Mouse (Mus musculus) intestine, embryonic 14.5 days (tissue): ENCODE data around the gene Hspd1. TPM values are rescaled to one million over a fixed set of nuclear protein-coding genes. Genes with fewer than 3 reads are reported as not detected.

Experiments used
- ATAC-seq: fragments of 200-750 bp; cut with Nextera tagmentation; replicated peaks from 2 replicates; pipeline ENCODE4 v1.8.0; 2017; ENCODE audit warnings: low read depth, moderate number of reproducible peaks, moderate TSS enrichment, moderate library complexity; ENCODE audit not compliant: low FRiP score, low TSS enrichment
- DNase-seq: peaks from one replicate; pipeline ENCODE4 v3.0.0-alpha.2; 2018; ENCODE audit warnings: low spot score
- H3K27ac ChIP-seq: fragments of 300-500 bp; sonication (generic); 2 replicates; pipeline ENCODE4 v1.5.1; 2014; ENCODE audit warnings: low read depth, mild to moderate bottlenecking, control low read depth
- H3K27me3 ChIP-seq: fragments of 300-500 bp; sonication (generic); replicated peaks from 2 replicates; pipeline ENCODE4 v1.6.1; 2014; ENCODE audit warnings: low read length, control low read depth; ENCODE audit not compliant: control insufficient read depth, insufficient read depth
- H3K36me3 ChIP-seq: fragments of 300-500 bp; sonication (generic); 2 replicates; pipeline ENCODE4 v1.6.1; 2014; ENCODE audit warnings: low read length, control low read depth; ENCODE audit not compliant: control insufficient read depth, insufficient read depth
- H3K4me1 ChIP-seq: fragments of 300-500 bp; sonication (generic); replicated peaks from 2 replicates; pipeline ENCODE4 v1.6.1; 2014; ENCODE audit warnings: low read length, control low read depth, mixed read lengths; ENCODE audit not compliant: control insufficient read depth, insufficient read depth
- H3K4me2 ChIP-seq: fragments of 300-500 bp; sonication (generic); 2 replicates; pipeline ENCODE4 v1.6.1; 2014; ENCODE audit warnings: low read length
- H3K4me3 ChIP-seq: fragments of 300-500 bp; sonication (generic); 2 replicates; pipeline ENCODE4 v1.5.1; 2014; ENCODE audit warnings: low read depth, low read length, control low read depth, mixed read lengths
- H3K9ac ChIP-seq: fragments of 300-500 bp; sonication (generic); 2 replicates; pipeline ENCODE4 v1.6.1; 2014; ENCODE audit warnings: mild to moderate bottlenecking, low read length
- H3K9me3 ChIP-seq: fragments of 300-500 bp; sonication (generic); 2 replicates; pipeline ENCODE4 v1.6.1; 2016; ENCODE audit warnings: low read length, control low read depth; ENCODE audit not compliant: control insufficient read depth
- WGBS: fragments of 180-500 bp; shearing (Covaris S2); extraction: QIAGEN DNeasy Blood & Tissue Kit; methylation state at CpG from one replicate; pipeline ENCODE4 v1.1.7; 2014; 5-methylcytosine and 5-hydroxymethylcytosine counted together
- polyA plus RNA-seq: library from polyadenylated mRNA; unstranded; fragments of >200 nt; fragmentation: Nextera tagmentation; extraction: Ambion mirVana; gene quantifications from 2 replicates; pipeline ENCODE4 v1.2.1, GENCODE M21; 2014

Hspd1 gene
- polyA plus RNA-seq, 1 experiment from 2014 or later: 509 TPM

GRCm38 (mm10) chr1:55041691-55042090 is 46.4 kb downstream of the Hspd1 start:
- Histone ChIP-seq H3K4me2 (no peak overlapping the region), H3K4me3 (no peak overlapping the region), H3K27ac (no peak overlapping the region), H3K4me1 (no peaks in the 10 kb centered on the region), H3K9me3 (peaks cover 7% of the 10 kb centered on the region; the same call in 1 of the 2 replicates), H3K9ac (no peak overlapping the region), H3K36me3 (no peaks in the 10 kb centered on the region), H3K27me3 (no peaks in the 10 kb centered on the region)
- DNase-seq (no peak), ATAC-seq (no peak)
- 81% methylated on average over 4 of the region's 4 CpGs for WGBS

DNA sequence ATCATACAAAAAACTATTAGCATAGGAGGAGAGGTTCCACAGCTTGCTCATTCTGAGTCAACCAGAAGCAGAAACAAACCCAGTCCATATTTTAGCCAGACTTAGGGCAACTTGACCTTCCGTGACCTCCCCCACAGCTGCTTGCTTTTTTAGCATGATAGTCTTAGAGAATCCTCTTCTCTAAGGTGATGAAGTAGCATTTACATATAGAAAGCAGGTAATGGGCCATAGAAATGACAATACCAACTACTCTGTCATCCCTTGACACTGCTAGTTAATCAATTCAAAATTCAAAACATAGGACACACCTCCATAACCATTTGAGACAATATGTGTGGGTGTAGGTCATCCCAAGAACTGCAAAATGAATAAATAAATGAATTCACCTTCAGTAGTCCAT is 48.1 kb downstream of the Hspd1 start:
- 92% methylated on average over 1 of the region's 1 CpGs for whole genome bisulfite sequencing
- no peak overlapping the region for H3K27ac ChIP-seq
- no peaks in the 10 kb centered on the region for H3K4me1 ChIP-seq
- ATAC-seq (no peak), DNase-seq (no peak)
- H3K9me3 ChIP-seq: peaks cover 7% of the 10 kb centered on the region; the same call in 1 of the 2 replicates
- H3K9ac ChIP-seq: no peak overlapping the region
- H3K4me3 ChIP-seq: no peak overlapping the region
- H3K36me3 ChIP-seq: no peaks in the 10 kb centered on the region
- no peaks in the 10 kb centered on the region for H3K27me3 ChIP-seq
- no peak overlapping the region for H3K4me2 ChIP-seq

- H3K9me3 ChIP-seq: no peaks in the 10 kb centered on the region
- no peak overlapping the region for H3K4me3 ChIP-seq
- H3K27me3 ChIP-seq: no peaks in the 10 kb centered on the region
- DNase-seq: no peak
- H3K4me1 ChIP-seq: no peaks in the 10 kb centered on the region
- H3K27ac ChIP-seq: no peak overlapping the region
- no peaks in the 10 kb centered on the region for H3K36me3 ChIP-seq
- H3K4me2 ChIP-seq: no peak overlapping the region
- H3K9ac ChIP-seq: no peak overlapping the region
- no peak for ATAC-seq
Measured at GRCm38 (mm10) chr1:55031026-55031779, 56.8 kb downstream of the Hspd1 start.

DNA sequence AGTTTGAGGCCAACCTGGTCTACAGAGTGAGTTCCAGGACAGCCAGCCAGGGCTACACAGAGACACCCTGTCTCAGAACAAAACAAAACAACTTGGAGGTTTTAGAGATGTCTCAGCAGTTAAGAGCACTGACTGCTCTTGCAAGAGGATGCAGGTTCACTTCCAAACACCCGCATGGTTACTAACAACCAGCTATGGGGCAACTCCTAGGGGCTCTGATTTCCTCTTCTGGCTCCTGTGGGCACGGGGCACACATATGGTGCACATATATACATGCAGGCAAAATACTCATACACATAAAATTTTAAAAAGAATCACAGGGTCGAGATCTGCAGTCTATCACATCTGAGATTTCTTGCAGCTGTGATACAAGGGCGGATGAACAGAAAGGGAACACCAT is 58.6 kb downstream of the Hspd1 start:
- Histone ChIP-seq H3K4me1 (peaks cover 6% of the 10 kb centered on the region; the same call in 1 of the 2 replicates), H3K4me2 (no peak overlapping the region), H3K27ac (no peak overlapping the region), H3K36me3 (peaks cover 6% of the 10 kb centered on the region; the same call in 1 of the 2 replicates), H3K27me3 (no peaks in the 10 kb centered on the region), H3K9me3 (no peaks in the 10 kb centered on the region), H3K4me3 (no peak overlapping the region), H3K9ac (no peak overlapping the region)
- DNase-seq (peak; percentile 45), ATAC-seq (no peak)
- WGBS: 70% methylated on average over 4 of the region's 4 CpGs

GRCm38 (mm10) chr1:55028512-55029249 is 59.4 kb downstream of the Hspd1 start:
- Histone ChIP-seq H3K9me3 (no peaks in the 10 kb centered on the region), H3K4me3 (no peak overlapping the region), H3K27ac (no peak overlapping the region), H3K4me1 (peaks cover 6% of the 10 kb centered on the region; the same call in 1 of the 2 replicates), H3K36me3 (peaks cover 6% of the 10 kb centered on the region; the same call in 1 of the 2 replicates), H3K9ac (no peak overlapping the region), H3K27me3 (no peaks in the 10 kb centered on the region), H3K4me2 (no peak overlapping the region)
- ATAC-seq (no peak), DNase-seq (peak; percentile 45)
- WGBS: 83% methylated on average over 11 of the region's 11 CpGs

GRCm38 (mm10) chr1:55027966-55028365 is 60.1 kb downstream of the Hspd1 start:
- Histone ChIP-seq H3K9ac (no peak overlapping the region), H3K4me1 (peaks cover 6% of the 10 kb centered on the region; the same call in 1 of the 2 replicates), H3K9me3 (no peaks in the 10 kb centered on the region), H3K27ac (no peak overlapping the region), H3K4me2 (peak overlapping the region; percentile 54), H3K4me3 (peak overlapping the region; percentile 100), H3K36me3 (peaks cover 10% of the 10 kb centered on the region; the same call in 1 of the 2 replicates), H3K27me3 (no peaks in the 10 kb centered on the region)
- DNase-seq: no peak
- WGBS: 90% methylated on average over 1 of the region's 1 CpGs
- ATAC-seq: no peak

Other genes with a start within 250 kb of the Hspd1 start
- 15.3 and 16.0 TPM in 2 replicates for gene Ankrd44, start 161.9 kb downstream of the Hspd1 start, polyA plus RNA-seq
- gene Sf3b1, start 60.8 kb downstream of the Hspd1 start, polyA plus RNA-seq: 293 and 313 TPM in 2 replicates
- gene Coq10b, start 35.5 kb downstream of the Hspd1 start, polyA plus RNA-seq: 16.2 and 19.8 TPM in 2 replicates
- 605 and 740 TPM in 2 replicates for gene Hspe1, start 111 bp downstream of the Hspd1 start, polyA plus RNA-seq
- gene Mob4, start 43.0 kb upstream of the Hspd1 start, polyA plus RNA-seq: 145 and 146 TPM in 2 replicates
- 9.4 and 14.8 TPM in 2 replicates for gene Rftn2, start 138.5 kb upstream of the Hspd1 start, polyA plus RNA-seq
- gene Mars2, start 148.9 kb upstream of the Hspd1 start, polyA plus RNA-seq: 4.6 and 5.5 TPM in 2 replicates